In the genomic region with DNA sequence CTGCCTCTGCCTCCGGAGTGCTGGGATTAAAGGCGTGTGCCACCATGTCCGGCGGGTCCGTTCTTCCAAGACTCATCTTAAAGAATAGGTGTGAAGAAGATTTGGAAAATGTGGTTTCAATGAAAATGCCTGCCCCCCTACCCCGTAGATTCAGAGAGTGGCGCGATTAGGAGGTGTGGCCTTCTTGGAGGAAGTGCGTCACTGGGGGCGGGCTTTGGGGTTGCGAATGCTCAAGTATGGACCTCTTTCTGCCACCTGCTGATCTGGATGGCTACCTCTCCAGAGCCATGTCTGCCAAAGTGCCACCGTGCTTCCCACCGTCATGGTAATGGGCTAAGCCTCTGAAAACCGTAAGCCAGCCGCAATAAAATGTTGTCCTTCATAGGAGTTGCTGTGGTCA, we compare ENCODE assay signal across 28 mouse cellular contexts. TPM values are rescaled to one million over a fixed set of nuclear protein-coding genes. Genes with fewer than 3 reads are reported as not detected.
DNase-seq lines count a peak whose midpoint lies in the region; ATAC-seq and TF ChIP-seq lines count a peak whose summit lies in the region.
"Had no signal": no experiment of that assay in that cellular context is flagged by ENCODE, and none has a peak within 500 bp of the region (broad histone marks: within the 10 kb centered on the region; RNA-seq: fewer than 3 reads in every experiment).

No protein-coding gene starts in this region.

- H3K4me2 ChIP-seq in lung, postnatal 0 days (replicated peaks; ENCODE audit: low read depth, low read length) = no peak overlapping the region
- H3K4me2 ChIP-seq: embryonic facial prominence, embryonic 13.5 days; embryonic facial prominence, embryonic 15.5 days; forebrain, embryonic 12.5 days had no signal

- H3K4me1 ChIP-seq in testis, adult 2 months (ENCODE audit: control insufficient read depth, insufficient read depth, low read length) = peaks cover 4% of the 10 kb centered on the region
- H3K4me1 ChIP-seq in lung, postnatal 0 days (ENCODE audit: insufficient read depth, low read depth, low read length) = no peaks in the 10 kb centered on the region
- H3K4me1 ChIP-seq in thymus, adult 2 months (replicated peaks; ENCODE audit: control insufficient read depth, insufficient read depth, low read length) = no peaks in the 10 kb centered on the region
- H3K4me1 ChIP-seq: embryonic facial prominence, embryonic 13.5 days; embryonic facial prominence, embryonic 15.5 days; forebrain, embryonic 12.5 days had no signal

- WGBS in lung, postnatal 0 days = 92% methylated on average over 15 of the region's 15 CpGs
- 96% methylated on average over 15 of the region's 15 CpGs for WGBS in thymus, adult 2 months

- no peak for ATAC-seq in granulocyte monocyte progenitor cell, adult 5-6 weeks (replicated peaks; ENCODE audit: poor library complexity, severe bottlenecking)
- ATAC-seq in lung, postnatal 0 days = no peak
- ATAC-seq: activated CD4-positive, CD25-positive, alpha-beta regulatory T cell, adult 4 months; CD4-positive, CD25-positive, alpha-beta regulatory T cell, adult 4 months; forebrain, embryonic 14.5 days; forebrain, embryonic 16.5 days; Patski had no signal

- no peaks in the 10 kb centered on the region for H3K9me3 ChIP-seq in lung, postnatal 0 days (ENCODE audit: low read length)
- H3K9me3 ChIP-seq: embryonic facial prominence, embryonic 13.5 days; embryonic facial prominence, embryonic 15.5 days; forebrain, embryonic 10.5 days; forebrain, embryonic 12.5 days had no signal

- no peaks in the 10 kb centered on the region for H3K36me3 ChIP-seq in testis, adult 2 months (ENCODE audit: control insufficient read depth, insufficient read depth, low read length)
- H3K36me3 ChIP-seq in lung, postnatal 0 days (ENCODE audit: insufficient read depth, low read length) = no peaks in the 10 kb centered on the region
- H3K36me3 ChIP-seq in thymus, adult 2 months (ENCODE audit: control insufficient read depth, insufficient read depth, low read length) = no peaks in the 10 kb centered on the region
- H3K36me3 ChIP-seq: embryonic facial prominence, embryonic 13.5 days; embryonic facial prominence, embryonic 15.5 days; forebrain, embryonic 10.5 days; forebrain, embryonic 12.5 days had no signal

- no peaks in the 10 kb centered on the region for H3K27me3 ChIP-seq in testis, adult 2 months (ENCODE audit: control insufficient read depth, insufficient read depth, low read length)
- no peaks in the 10 kb centered on the region for H3K27me3 ChIP-seq in lung, postnatal 0 days (replicated peaks; ENCODE audit: insufficient read depth, low read length)
- no peaks in the 10 kb centered on the region for H3K27me3 ChIP-seq in thymus, adult 2 months (ENCODE audit: control insufficient read depth, insufficient read depth, low read length)
- H3K27me3 ChIP-seq: embryonic facial prominence, embryonic 13.5 days; embryonic facial prominence, embryonic 15.5 days; forebrain, embryonic 12.5 days; Patski had no signal

- TF ChIP-seq CTCF in testis, adult 2 months (IDR thresholded peaks at IDR 0.05; ENCODE audit: control insufficient read depth, insufficient read depth, insufficient replicate concordance, low read depth, low read length) = no peak
- TF ChIP-seq CTCF in lung, postnatal 0 days (IDR thresholded peaks at IDR 0.05) = no peak
- TF ChIP-seq CTCF in thymus, adult 2 months (IDR thresholded peaks at IDR 0.05; ENCODE audit: borderline replicate concordance, control insufficient read depth, extremely low read depth, insufficient read depth, low read length, poor library complexity) = no peak

- no peak for TF ChIP-seq POLR2A in testis, adult 2 months (IDR thresholded peaks at IDR 0.05; ENCODE audit: control insufficient read depth, low read depth, low read length)
- no peak for TF ChIP-seq POLR2A in thymus, adult 2 months (IDR thresholded peaks at IDR 0.05; ENCODE audit: control insufficient read depth, extremely low read depth, insufficient read depth, low read length, poor library complexity)

- no peak for DNase-seq in testis, postnatal 10 days (ENCODE audit: low spot score)
- DNase-seq in ES-CJ7 (ENCODE audit: low read depth, low spot score) = peak; percentile 78
- peak; percentile 94 for DNase-seq in R1 (ENCODE audit: low read depth, low spot score)
- DNase-seq in testis, postnatal 14 days (ENCODE audit: low spot score) = peak; percentile 52
- DNase-seq in lung, postnatal 0 days (ENCODE audit: low spot score) = no peak
- DNase-seq in thymus, adult 2 months = no peak
- DNase-seq: adrenal gland, adult 8-10 months; adrenal gland, postnatal 14 days; adrenal gland, postnatal 36 days; B cell, adult 2 months; cerebellum, adult 11-12 months; cerebellum, adult 8-10 months; cerebellum, adult 9-11 months; cerebellum, postnatal 14 days; cerebellum, postnatal 36 days; embryo, embryonic 11 days had no signal

- TF ChIP-seq EP300 in lung, postnatal 0 days (IDR thresholded peaks at IDR 0.05) = no peak

- H3K9ac ChIP-seq in lung, postnatal 0 days (replicated peaks; ENCODE audit: low read depth) = no peak overlapping the region
- H3K9ac ChIP-seq: embryonic facial prominence, embryonic 13.5 days; embryonic facial prominence, embryonic 15.5 days; forebrain, embryonic 12.5 days had no signal

- peak overlapping the region; percentile 73 for H3K4me3 ChIP-seq in testis, adult 2 months (ENCODE audit: control insufficient read depth, low read depth, low read length)
- no peak overlapping the region for H3K4me3 ChIP-seq in lung, postnatal 0 days (ENCODE audit: low read depth, low read length)
- H3K4me3 ChIP-seq in thymus, adult 2 months (ENCODE audit: control insufficient read depth, insufficient read depth, low read length) = no peak overlapping the region
- H3K4me3 ChIP-seq: embryonic facial prominence, embryonic 13.5 days; embryonic facial prominence, embryonic 15.5 days; erythroblast, embryonic 14.5 days; forebrain, embryonic 10.5 days; forebrain, embryonic 12.5 days had no signal

- H3K27ac ChIP-seq in testis, adult 2 months (ENCODE audit: control insufficient read depth, insufficient read depth, low read depth, low read length) = no peak overlapping the region
- H3K27ac ChIP-seq in lung, postnatal 0 days (ENCODE audit: low read length) = no peak overlapping the region
- H3K27ac ChIP-seq in thymus, adult 2 months (ENCODE audit: control insufficient read depth, insufficient read depth, low read length) = no peak overlapping the region
- H3K27ac ChIP-seq: embryonic facial prominence, embryonic 13.5 days; embryonic facial prominence, embryonic 15.5 days; forebrain, embryonic 10.5 days; forebrain, embryonic 12.5 days had no signal

RNA-seq across cellular contexts. Expression of gene Glrx5, which starts 21.6 kb away (rescaled TPM):
- polyA plus RNA-seq in testis, adult 2 months (2012; rRNA removed) = 13.8 and 14.2 TPM in 2 replicates
- total RNA-seq in granulocyte monocyte progenitor cell, adult 5-6 weeks (2014; fragmentation: Nextera tagmentation) = 50.7 and 56.1 TPM in 2 replicates
- total RNA-seq in granulocyte monocyte progenitor cell, adult 5-6 weeks (2017) = 27.2 and 29.8 TPM in 2 replicates
- 126 and 127 TPM in 2 replicates for polyA plus RNA-seq in lung, postnatal 0 days (2015; fragmentation: Nextera tagmentation; extraction: Ambion mirVana)
- polyA plus RNA-seq in thymus, adult 2 months (2012; rRNA removed) = 66.6 and 68.4 TPM in 2 replicates

RNA-seq across cellular contexts. Expression of gene Syne3, which starts 44.4 kb away (rescaled TPM):
- 7.5 and 7.8 TPM in 2 replicates for polyA plus RNA-seq in testis, adult 2 months (2012; rRNA removed)
- total RNA-seq in granulocyte monocyte progenitor cell, adult 5-6 weeks (2014; fragmentation: Nextera tagmentation) = 13.4 and 20.1 TPM in 2 replicates
- 20.3 and 22.4 TPM in 2 replicates for total RNA-seq in granulocyte monocyte progenitor cell, adult 5-6 weeks (2017)
- polyA plus RNA-seq in lung, postnatal 0 days (2015; fragmentation: Nextera tagmentation; extraction: Ambion mirVana) = 1.1 and 1.2 TPM in 2 replicates
- polyA plus RNA-seq in thymus, adult 2 months (2012; rRNA removed) = 16.4 and 20.1 TPM in 2 replicates

Comparison
In these comparisons a context has a peak if more than half of its experiments do, and no peak if none do; other contexts are left out.
1. DNase-seq: peak in ES-CJ7 (single experiment), R1 (single experiment) and testis, postnatal 14 days (single experiment); none in testis, postnatal 10 days (single experiment), lung, postnatal 0 days (single experiment) and thymus, adult 2 months (single experiment).